Mouse (Mus musculus) kidney, postnatal 4 days (tissue): ENCODE data around the gene Zfp62.
"Not testable (repeated sequence)": the region's sequence is repeated elsewhere in the genome, so short reads cannot be mapped to it uniquely, and the experiment has no call there.

Experiments used
- DNase-seq, 2 experiments: peaks; one replicate each; pipeline ENCODE4 v3.0.0; 2021; ENCODE audit warnings: mixed read lengths in 2 of 2

Zfp62 gene

DNA sequence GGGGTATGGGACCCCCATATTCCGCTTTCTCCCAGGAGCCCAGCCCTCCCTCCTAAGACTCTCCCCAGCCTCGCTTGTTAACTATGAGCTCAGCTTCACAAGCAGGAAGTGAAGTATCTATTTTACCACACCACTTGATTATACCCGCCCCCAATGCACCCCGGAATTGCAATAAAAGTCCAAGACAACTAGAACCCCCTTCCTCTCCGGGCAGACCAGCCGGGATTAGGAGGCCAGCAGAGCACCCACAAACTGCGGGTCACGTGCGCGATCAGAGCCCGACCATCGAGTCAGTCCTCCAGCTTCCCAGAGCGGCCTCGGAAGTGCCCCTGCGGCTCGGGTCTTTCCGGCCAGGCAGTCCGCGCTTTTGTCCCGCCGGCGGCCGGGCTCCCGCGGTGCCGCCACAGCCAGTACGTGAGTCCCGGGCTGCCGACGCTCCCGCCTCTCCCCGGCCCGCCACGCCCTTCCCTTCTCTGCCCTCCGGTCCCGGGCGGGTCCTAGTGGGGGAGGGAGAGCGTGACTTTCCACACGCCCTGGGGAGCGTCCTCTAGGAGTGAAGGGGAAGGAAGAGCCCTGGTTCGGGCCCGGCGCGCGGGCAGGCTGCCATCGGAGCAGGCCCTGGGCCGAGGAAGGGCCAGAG, at the start of gene Zfp62:
Gene Zfp62 (plus strand): TSS at position 164 of the 640 bp plus-strand sequence.
- DNase-seq, result peak; percentile 97 to 98

DNA sequence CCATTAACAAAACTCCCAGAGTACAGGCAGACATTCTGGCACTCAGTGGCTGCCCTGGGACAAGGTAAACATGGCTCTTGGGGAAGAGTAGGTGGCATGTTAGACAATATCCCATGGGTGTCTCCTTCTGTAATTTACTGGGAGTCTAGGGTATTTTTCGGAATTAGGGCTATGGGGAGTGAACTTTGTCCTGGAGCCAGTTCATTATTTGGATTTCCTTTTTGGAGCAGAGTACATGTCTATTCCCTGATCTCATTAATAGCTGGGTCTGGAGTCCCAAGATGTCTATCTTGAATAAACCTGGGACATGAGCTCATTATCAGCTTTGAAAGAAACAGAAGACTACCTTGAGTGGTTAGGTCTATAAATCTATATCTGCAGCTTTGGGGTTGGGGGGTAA, 49.0 kb upstream of the Zfp62 start, which contains the start of gene Olfr1394:
Gene Olfr1394 (plus strand): TSS at position 301 of the 400 bp plus-strand sequence.
- no peak for DNase-seq

DNA sequence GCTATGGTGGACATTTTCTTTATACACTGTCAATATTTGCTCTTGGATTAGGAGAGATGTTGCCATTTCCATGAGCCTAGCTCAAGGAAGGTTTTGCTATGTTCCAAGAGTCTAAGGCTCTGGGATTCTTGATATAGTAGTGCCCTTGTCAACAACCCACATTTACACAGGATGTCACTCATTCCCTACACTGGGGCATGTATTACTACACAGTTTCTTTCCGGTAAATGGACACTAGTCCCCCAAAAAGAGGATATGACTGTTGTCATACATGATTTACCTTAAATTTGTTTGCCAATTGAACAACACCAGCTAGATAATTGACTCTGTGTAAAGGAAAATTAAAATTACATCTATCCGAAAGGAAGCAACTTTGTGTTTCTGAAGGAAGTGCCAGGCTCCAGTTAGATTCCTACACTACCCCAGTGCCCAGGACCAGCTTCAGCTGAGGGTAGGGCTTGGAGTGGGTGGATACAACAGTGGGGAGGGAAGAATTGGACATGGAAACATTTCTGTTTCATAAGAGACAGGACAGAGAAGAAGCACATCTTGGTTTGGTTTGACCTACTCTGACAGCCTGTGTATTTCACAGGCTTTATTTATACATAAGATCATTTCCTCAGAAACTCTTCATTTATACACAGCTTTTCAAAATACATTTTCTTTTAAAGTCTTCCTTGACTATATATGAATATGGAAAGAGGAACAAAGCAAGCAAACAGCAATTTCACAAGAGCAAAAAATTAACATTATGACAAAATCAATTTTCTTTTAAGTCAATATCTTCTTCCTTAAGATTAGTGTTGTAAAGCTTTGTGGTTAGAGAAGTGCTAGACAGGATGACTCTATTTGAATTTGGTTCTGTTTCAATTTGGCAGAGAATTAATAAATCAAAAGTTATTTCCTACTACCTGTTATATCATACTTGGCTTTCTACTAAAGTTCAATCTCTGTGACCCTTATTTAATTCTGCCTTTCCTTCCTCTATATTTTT, 46.0 kb upstream of the Zfp62 start:
- DNase-seq, result no peak

DNA sequence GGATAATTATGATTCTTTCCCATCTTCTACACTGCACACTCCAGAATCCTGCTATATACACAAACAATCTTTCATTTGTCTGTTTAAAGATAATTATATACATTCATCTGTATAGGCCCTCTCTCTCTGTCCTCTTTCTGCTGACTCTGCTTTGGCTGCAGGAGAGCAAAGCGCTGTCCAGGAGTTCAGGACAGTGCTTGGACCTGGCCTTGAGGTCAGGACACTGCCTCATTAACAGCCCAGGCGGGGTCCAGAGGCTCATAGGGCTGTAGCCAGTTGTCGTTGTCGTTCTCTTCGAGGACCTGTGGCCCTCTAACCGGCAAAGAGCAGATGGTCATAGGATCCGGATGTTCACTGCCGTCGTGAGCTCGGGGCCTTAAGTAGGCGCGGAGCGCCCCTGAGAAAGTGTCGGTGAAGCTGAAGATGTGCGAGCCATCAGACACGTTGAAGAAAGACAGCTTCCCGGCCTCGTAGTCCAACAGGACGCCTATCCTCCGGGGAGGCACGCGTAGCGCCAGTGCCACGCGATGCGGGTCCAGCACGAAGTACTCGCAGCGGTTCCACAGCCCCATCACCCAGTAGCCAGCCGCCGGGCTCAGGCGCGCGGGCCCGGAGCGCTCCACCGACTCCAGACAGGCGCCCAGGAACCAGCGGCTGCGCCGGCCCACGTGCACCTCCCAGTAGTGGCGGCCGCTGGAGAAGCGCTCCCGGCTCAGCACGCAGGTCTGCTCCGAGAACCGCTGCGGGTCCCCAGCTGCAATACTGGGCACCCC, 34.1 kb upstream of the Zfp62 start:
- peak; percentile 43 to 54 for DNase-seq

DNA sequence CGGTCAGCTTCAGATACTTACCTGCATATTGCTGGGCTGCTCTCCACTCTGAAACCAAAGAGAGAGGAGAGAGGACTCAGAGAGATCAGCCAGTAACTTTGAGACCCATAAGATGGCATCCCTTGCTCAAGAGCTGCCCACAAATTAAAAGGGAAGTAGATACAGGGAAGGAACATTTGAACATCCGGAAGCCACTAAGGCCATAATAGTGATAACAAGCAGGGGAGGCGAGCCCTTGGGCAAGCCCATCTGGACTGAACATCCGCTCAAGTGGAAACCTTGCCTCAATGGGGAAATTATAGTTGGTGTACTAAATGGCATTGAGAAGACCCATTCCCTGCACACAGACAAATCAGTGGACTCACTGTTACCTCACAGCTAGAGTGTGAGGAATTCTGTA, 32.5 kb upstream of the Zfp62 start:
- no peak for DNase-seq

DNA sequence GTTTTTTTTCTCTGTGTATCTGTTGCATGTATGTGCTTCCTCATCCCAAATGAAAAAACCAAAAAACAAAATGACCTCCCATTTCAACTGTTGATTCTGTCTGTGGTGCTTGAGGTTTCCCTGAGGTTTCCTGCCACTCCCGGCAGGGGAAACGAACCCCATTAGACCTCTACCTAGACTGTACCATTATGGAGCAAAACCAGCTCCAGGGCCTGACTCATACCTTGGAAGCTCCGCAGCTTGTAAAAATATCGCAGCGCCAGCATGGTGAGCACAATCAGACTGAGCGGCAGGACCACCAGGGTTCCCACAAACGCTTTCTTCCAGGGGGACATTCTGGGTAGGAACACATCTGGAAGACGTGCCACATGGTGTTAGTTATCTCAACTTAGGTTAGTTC, 27.7 kb upstream of the Zfp62 start:
- no peak for DNase-seq

DNA sequence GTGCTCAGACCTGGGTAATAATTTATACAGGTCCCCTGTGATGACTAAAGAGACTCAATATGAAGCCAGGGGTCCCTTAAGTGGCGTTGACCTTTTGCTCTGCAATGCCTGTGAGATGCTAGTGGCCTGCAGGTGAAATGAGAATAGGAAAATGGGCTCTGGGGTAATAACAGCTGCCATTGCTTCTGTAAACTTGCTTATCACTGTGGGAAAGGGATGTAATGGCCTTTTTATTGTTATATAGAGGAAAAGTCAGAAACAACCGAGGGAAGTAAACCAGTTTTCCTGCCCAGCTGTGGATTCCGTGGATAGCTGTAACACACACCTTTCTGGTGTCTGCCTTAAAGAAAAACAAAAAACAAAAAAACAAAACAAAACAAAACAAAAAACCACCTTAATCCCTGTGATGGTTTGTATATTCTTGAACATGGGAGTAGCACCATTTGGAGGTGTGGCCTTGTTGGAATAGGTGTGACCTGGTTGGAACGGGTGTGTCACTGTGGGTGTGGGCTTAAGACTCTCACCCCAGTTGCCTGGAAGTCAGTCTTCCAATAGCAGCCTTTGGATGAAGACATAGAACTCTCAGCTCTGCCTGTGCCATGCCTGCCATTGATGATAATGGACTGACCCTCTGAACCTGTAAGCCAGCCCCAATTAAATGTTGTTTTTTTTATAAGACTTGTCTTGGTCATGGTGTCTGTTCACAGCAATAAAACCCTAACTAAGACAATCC, 26.9 kb upstream of the Zfp62 start:
- not testable (repeated sequence) for DNase-seq

DNA sequence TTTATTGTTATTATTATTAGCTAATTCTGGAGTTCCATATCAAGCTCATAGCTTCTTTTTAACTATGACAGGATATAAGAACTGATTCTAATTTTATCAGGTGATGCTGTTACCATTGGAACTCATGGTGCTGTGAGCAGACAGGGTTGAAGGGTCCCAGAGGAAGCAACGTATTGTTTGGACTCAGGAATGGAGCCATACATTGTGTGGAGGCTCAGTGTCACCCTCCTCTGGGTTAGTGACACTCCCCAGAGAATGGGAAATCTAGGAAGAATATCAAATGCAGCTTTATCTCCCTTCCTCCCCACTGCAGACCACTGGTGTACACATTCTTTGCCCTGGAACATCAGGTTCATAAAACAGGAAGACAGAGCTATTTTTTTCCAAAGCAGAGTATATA, 19.9 kb upstream of the Zfp62 start:
- no peak for DNase-seq

DNA sequence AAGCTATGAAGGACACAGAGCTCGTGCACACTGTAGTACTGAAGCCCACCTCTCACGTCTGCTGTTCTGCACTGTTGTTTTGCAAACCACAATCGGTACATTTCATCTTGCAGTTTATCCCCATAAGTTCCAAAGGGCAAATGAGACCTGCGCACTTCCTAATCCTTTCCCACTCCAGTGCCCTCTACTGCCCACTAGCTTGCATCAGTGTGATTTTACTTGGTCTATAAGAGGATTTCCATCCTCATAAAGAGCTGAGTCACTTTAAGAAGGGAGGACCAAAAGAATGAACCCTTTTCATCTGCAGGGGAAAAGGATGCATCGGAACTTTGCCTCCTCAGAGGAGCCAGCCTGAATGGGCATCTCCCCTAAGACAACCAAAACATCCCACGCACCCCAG, 16.6 kb upstream of the Zfp62 start:
- DNase-seq, result peak in 1 of 2 experiments; percentile 13

DNA sequence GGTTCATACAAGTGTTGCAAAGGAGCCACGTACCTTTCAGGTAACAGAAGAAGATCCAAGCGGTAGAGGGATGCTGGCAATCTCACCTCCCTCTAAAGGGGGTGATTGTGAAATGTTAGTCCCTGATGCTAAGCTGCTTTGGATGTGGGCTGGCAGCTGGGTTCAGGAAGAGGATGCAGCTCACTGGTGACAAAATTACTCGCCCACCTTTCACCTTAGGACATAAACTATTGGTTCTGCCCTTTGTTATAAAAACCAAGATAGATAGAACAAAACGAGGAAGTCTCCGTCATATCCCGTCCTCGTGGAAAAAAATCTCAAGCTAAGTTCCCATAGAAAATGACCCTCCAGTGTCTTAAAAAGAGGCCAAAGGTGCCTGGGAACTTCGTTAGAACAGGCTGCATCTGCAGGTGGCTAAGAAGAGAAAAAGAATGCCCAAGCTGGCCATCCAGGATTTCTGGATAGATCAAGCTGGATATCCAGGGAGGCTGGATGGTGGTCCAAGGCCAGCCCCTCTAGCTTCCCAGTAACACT, 16.1 kb upstream of the Zfp62 start, which contains the start of gene Btnl9:
Gene Btnl9 (minus strand): TSS at position 205 of the 534 bp plus-strand sequence.
- peak in 1 of 2 experiments; percentile 5 for DNase-seq

DNA sequence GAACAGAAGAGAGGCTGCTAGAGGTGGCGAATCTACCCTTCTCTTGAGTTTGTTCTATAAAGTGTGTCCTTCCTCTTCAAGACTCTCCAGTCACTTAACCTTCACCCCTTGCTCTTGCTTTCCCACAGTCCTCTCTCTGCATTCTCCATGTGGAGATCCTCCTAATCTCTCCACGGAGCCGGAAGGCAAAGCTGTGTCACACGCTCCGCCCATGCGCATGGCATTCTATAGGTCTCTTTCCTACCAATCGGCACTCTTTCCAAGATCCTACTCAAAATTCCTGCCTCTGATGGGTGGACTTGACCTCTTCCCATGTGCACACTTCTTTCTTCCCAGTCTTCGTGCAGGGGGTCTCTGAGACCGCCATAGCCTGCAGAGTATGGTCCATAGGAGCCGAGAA, 15.4 kb upstream of the Zfp62 start:
- DNase-seq, result no peak

DNA sequence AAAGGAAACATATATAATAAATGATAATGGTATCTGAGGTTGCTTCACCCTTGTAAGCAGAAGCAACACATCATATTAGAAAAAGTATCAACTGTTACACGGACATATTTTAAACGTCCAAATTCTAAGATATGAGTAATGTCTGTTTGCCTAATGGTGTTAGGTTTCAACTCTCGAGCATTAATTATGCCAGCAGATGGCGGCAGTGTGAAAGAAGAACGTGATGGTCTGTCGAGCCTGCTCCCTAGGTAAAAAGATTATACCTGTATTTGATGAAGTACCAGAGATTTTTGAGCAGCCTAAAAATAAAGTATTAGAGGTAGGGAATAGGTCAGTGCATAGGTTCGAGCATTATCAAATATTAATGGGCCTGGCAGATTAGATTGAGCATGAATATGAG, 13.4 kb upstream of the Zfp62 start:
- peak; percentile 77 to 79 for DNase-seq

DNA sequence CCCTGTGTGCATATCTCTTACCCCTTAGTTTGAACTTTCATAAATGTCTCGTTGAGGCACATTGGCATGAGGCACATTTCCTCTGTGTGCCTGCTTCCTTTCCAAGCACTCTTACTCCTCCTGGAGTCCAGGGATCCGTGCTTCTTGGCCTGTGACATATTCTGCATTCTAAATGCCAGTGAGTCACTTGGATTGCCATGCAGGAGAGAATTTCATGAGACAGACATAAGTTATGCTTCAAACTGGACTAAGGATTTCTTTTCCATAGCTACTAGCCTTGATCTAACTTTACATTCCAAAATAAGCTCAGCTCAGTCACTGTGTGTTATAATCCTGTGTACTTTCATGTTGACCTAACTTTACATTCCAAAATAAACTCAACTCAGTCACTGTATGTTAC, 12.0 kb upstream of the Zfp62 start:
- no peak for DNase-seq

DNA sequence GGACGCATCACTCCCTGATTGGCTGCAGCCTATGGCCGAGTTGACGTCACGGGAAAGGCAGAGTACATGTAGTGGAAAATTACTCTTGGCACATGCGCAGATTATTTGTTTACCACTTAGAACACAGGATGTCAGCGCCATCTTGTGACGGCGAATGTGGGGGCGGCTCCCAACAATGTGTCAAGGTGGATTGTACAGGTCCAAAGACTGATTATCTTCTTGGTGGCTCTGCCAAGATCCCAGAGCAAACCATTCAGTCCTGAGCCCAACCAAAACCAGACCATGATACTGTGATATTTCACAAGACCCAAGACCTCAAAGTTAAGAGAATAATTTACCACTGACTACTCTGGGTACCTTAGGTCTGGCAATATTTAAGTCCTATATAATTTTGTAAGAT, 8.3 kb upstream of the Zfp62 start:
- DNase-seq, result not testable (repeated sequence)

DNA sequence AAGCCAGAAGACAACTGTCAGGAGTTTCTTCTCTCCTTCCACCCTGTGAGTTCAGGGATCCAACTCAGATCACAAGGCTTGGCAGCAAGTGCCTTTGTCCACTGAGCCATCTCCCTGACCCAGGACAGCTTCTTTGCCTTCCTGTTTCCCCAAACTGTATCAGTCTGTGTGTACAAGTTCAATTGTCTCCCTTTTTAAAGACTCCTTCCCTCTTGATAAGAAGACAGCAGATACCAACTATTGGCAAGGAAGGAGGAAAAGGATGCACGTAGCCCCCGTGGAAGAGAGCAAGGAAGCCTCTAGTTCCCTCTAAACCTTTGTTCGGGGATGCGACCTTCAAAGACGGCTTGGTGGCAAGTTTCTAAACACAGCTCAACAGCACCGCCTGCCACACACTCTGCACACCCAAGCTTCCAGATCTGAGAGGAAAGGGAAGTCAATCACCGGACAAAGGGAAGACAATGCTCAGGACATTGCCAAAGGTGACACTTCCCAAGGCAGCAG, 7.2 kb upstream of the Zfp62 start:
- peak in 1 of 2 experiments; percentile 26 for DNase-seq

DNA sequence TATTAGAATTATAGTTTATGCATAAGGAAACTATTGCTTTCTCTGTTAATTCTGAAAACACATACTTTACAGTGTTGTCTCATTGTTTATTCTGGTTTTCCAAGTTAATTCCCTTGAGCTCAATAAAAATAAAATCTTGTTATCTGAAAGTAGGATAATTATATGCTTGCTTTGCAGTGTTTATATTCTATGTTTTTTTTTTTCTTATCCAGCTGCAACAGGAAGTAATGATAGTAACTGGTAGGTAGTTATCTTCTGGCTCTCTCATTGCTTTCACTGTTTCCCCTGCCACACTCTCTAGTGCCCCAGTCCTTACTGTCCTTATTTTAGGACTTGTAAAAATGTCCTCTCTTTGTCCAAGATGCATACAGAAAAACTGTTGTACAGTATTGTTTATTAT, 2.4 kb upstream of the Zfp62 start:
- DNase-seq, result no peak

DNA sequence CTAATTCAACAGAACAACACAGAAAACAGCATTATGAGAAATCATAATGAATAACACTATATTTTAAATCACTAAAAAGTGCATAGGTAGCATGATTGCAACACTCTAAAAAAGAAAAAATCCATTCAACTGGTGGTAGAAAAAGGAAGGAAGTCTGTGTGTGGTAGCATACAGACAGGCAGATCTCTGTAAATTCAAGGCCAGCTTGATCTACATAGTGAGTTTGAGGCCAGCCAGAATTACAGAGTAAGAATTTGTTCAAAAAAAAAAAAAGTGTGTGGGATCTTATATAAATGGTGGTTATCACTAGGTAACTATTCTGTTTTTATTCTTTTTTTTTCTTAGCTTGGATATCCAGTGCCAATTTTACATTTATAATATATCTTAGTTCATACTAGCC, 1.9 kb upstream of the Zfp62 start:
- DNase-seq, result no peak

DNA sequence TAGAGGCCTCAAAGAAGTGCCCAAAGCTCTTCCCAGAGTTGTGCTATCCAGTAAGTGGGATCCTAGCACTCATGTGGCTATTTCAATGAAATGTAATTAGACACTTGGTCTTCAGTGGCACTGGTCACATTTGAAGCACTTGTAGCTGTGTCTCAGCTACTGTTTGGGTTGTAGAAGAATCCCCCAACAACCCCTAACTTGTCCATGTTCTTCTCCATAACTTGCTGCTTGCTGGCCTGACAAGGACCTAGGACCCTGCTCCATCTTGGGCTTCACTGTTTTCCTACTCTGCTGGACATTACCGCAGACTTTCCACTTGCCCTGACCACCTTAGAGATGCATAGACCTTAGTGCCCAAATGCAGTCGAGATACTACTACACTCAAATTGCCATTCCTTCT, 1.0 kb upstream of the Zfp62 start:
- no peak for DNase-seq

DNA sequence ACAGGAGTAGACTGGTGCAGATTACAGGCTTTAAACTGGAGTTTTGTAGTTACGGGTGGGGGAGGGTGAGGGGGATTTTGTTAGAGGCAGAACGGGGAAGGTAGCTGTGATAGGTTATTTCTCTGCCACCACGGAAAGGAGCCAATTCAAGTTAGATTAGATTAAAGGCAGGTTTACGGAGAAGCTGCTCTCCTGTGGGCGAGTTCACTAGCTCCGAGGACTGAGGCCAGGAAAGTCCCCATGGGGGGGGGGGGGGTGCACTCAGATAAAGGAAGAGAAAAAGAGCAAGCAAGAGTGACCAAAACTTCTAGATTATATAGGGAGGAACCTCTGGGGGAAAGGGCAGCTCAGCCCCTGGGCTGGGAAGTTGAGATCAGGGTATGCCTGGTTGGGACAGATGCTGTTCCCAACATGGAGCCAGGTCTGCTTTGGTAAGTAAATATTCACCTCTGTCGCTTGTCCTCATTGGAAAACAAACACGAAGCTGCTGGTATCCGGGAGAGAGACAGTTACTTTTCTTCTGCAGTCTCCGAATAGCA, 500 bp upstream of the Zfp62 start:
- peak; percentile 33 to 56 for DNase-seq

DNA sequence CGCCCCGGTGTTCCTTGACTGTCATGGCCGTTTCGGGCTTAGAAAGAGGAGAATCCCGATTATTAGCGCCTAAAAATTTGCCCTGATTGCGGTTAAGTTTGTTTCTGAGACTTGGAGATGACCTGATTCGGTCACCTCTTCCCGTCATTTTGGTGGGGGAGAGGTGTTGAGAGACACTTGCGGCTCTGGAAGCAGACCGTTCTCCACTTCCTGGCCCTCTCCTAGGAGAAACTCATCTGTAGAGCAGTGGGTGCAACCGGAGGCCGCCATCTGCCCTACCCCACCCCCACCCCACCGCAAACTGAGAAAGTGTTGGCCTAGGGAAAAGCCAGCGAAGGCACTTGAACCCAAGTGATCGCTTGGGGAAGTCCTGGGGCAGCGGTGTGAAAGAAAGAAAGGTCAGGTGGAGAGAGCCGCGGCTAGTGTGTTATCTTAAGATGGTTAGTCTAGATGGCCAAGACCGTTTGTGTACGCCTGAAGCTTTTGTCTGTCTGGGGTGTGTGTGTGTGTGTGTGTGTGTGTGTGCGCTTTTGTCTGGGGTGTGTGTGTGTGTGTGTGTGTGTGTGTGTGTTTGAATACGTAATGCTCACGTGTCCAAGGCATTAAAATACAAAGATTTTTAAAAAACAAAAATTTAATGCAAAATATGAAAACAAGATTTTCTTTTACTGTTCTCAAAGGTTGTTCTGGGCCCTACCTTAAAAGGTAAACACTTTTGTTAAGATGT, 842 bp downstream of the Zfp62 start:
- DNase-seq, result peak in 1 of 2 experiments; percentile 51

DNA sequence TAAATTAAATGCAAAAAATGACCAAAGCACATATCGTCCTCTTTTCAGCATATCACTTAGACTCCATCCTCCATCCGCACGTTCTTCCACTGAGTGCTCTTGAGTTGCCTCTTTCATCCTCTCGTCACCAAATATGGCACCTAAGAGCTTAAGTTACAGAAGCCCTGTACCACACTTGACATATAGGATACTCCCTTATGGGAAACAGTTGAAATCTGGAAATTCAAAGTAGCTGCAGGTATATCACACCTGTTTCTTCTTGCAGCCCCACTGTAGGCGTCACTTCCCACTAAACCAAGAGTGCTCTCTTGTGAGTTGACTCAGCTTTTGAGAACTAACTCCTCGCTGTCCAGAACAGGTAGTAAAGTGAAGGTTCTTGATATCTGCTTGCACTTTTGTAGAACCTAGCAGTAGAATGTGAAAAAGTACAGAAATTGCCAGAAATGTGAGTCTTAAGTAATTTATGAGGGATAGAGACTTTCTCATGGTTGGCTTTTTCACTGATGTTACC, 2.0 kb downstream of the Zfp62 start:
- no peak for DNase-seq
